Mouse (Mus musculus) MEL (cell line): ENCODE measurements at regions not wholly inside any gene's neighbourhood (a gene's known extent, or its start where the extent isn't known, plus 50 kb on each side); places are given as distances from the start of the nearest gene placed in this dataset.

Source experiments
- DNase-seq: peaks from one replicate; pipeline ENCODE4 v3.0.0; 2011; ENCODE audit warnings: low read depth, low spot score
- H3K27ac ChIP-seq: 2 replicates; pipeline ENCODE4 v1.5.1; 2012; ENCODE audit warnings: low read depth, mild to moderate bottlenecking, control low read depth, low read length, moderate library complexity; ENCODE audit not compliant: control insufficient read depth
- H3K27me3 ChIP-seq, 2 experiments: fragments of 150-350 bp in 1 of 2; sonication (generic) in 1 of 2; 2 replicates each; pipeline ENCODE4 v1.6.1; 2012; ENCODE audit warnings: low read length in 2 of 2, mild to moderate bottlenecking in 2 of 2, improper control_type of control experiment in 1 of 2, moderate library complexity in 1 of 2; ENCODE audit not compliant: insufficient read depth in 2 of 2, control insufficient read depth in 1 of 2
- H3K36me3 ChIP-seq, 2 experiments: 2 replicates each; pipeline ENCODE4 v1.6.1; 2012 to 2014; ENCODE audit warnings: low read length in 2 of 2, improper control_type of control experiment in 1 of 2, inconsistent platforms in 1 of 2, mild to moderate bottlenecking in 1 of 2; ENCODE audit not compliant: insufficient read depth in 2 of 2, control insufficient read depth in 1 of 2
- H3K4me1 ChIP-seq, 2 experiments: fragments of 150-350 bp in 1 of 2; sonication (generic) in 1 of 2; 2 replicates each; pipeline ENCODE4 v1.6.1; 2012; ENCODE audit warnings: low read length in 2 of 2, improper control_type of control experiment in 1 of 2, mild to moderate bottlenecking in 1 of 2; ENCODE audit not compliant: insufficient read depth in 2 of 2, control insufficient read depth in 1 of 2
- H3K4me3 ChIP-seq, 2 experiments: fragments of 150-350 bp in 1 of 2; sonication (generic) in 1 of 2; 2 replicates each; pipeline ENCODE4 v1.5.1; 2012; ENCODE audit warnings: low read depth in 2 of 2, low read length in 2 of 2, mild to moderate bottlenecking in 2 of 2, moderate library complexity in 2 of 2, control low read depth in 1 of 2, improper control_type of control experiment in 1 of 2; ENCODE audit not compliant: control insufficient read depth in 1 of 2, insufficient read depth in 1 of 2
- H3K79me2 ChIP-seq: 2 replicates; pipeline ENCODE4 v1.6.1; 2012; ENCODE audit warnings: mild to moderate bottlenecking, low read length, moderate library complexity; ENCODE audit not compliant: control insufficient read depth, poor library complexity, insufficient read depth
- H3K9ac ChIP-seq: 2 replicates; pipeline ENCODE4 v1.6.1; 2012; ENCODE audit warnings: low read depth, mild to moderate bottlenecking, control low read depth, low read length, moderate library complexity; ENCODE audit not compliant: control insufficient read depth, poor library complexity, severe bottlenecking
- H3K9me3 ChIP-seq: fragments of 150-350 bp; sonication (generic); replicated peaks from 2 replicates; pipeline ENCODE4 v1.6.1; 2012; ENCODE audit warnings: mild to moderate bottlenecking, low read length, improper control_type of control experiment, moderate library complexity; ENCODE audit not compliant: insufficient read depth
- CHD1 ChIP-seq: IDR thresholded peaks from 2 replicates; pipeline ENCODE4 v1.6.1; 2012; ENCODE audit warnings: low read depth, mild to moderate bottlenecking, inconsistent platforms, low read length, improper control_type of control experiment
- CTCF ChIP-seq, 3 experiments: IDR thresholded peaks in 2 of 3; conservative IDR thresholded peaks in 1 of 3; 2 replicates each; pipeline ENCODE4 v1.5.1; 2011 to 2012; ENCODE audit warnings: low read length in 3 of 3, low read depth in 2 of 3, mild to moderate bottlenecking in 2 of 3, improper control_type of control experiment in 1 of 3, inconsistent platforms in 1 of 3, mixed read lengths in 1 of 3, moderate library complexity in 1 of 3; ENCODE audit not compliant: control insufficient read depth in 1 of 3, insufficient read depth in 1 of 3, poor library complexity in 1 of 3, severe bottlenecking in 1 of 3
- ETS1 ChIP-seq: IDR thresholded peaks from 2 replicates; pipeline ENCODE4 v1.6.1; 2012; ENCODE audit warnings: low read depth, mild to moderate bottlenecking, inconsistent platforms, low read length, improper control_type of control experiment, moderate library complexity
- HCFC1 ChIP-seq: IDR thresholded peaks from 2 replicates; pipeline ENCODE4 v1.6.1; 2012; ENCODE audit warnings: low read depth, mild to moderate bottlenecking, inconsistent platforms, low read length, improper control_type of control experiment, moderate library complexity
- MAX ChIP-seq: IDR thresholded peaks from 2 replicates; pipeline ENCODE4 v1.6.1; 2011; ENCODE audit warnings: low read length, improper control_type of control experiment
- MXI1 ChIP-seq: IDR thresholded peaks from 2 replicates; pipeline ENCODE4 v1.6.1; 2011; ENCODE audit warnings: mild to moderate bottlenecking, low read depth, low read length, improper control_type of control experiment
- MYB ChIP-seq: IDR thresholded peaks from 2 replicates; pipeline ENCODE4 v1.6.1; 2011; ENCODE audit warnings: mild to moderate bottlenecking, low read depth, low read length, improper control_type of control experiment
- MYC ChIP-seq: IDR thresholded peaks from 2 replicates; pipeline ENCODE4 v1.6.1; 2011; ENCODE audit warnings: low read depth, mild to moderate bottlenecking, low read length, improper control_type of control experiment, moderate library complexity
- NELFE ChIP-seq: IDR thresholded peaks from 2 replicates; pipeline ENCODE4 v1.6.1; 2011; ENCODE audit warnings: low read depth, low read length, improper control_type of control experiment
- POLR2A ChIP-seq, 2 experiments: IDR thresholded peaks; 2 replicates each; pipeline ENCODE4 v1.6.1; 2011 to 2012; ENCODE audit warnings: low read length in 2 of 2, mild to moderate bottlenecking in 2 of 2, control low read depth in 1 of 2, improper control_type of control experiment in 1 of 2, low read depth in 1 of 2, moderate library complexity in 1 of 2; ENCODE audit not compliant: control insufficient read depth in 1 of 2, insufficient read depth in 1 of 2, poor library complexity in 1 of 2
- POLR2AphosphoS2 ChIP-seq: IDR thresholded peaks from 2 replicates; pipeline ENCODE4 v1.6.1; 2011; ENCODE audit warnings: low read length, improper control_type of control experiment
- POLR2AphosphoS5 ChIP-seq: IDR thresholded peaks from 2 replicates; pipeline ENCODE4 v1.6.1; 2012; ENCODE audit warnings: low read depth, borderline replicate concordance, mild to moderate bottlenecking, inconsistent platforms, low read length, moderate library complexity, mixed read lengths
- RAD21 ChIP-seq: IDR thresholded peaks from 2 replicates; pipeline ENCODE4 v1.6.1; 2011; ENCODE audit warnings: mild to moderate bottlenecking, low read depth, low read length, improper control_type of control experiment
- SIN3A ChIP-seq: IDR thresholded peaks from 2 replicates; pipeline ENCODE4 v1.6.1; 2012; ENCODE audit warnings: low read length, improper control_type of control experiment, inconsistent platforms
- TBP ChIP-seq: IDR thresholded peaks from 2 replicates; pipeline ENCODE4 v1.8.0; 2011; ENCODE audit warnings: low read depth, low read length, improper control_type of control experiment
- ZNF384 ChIP-seq: IDR thresholded peaks from 2 replicates; pipeline ENCODE4 v1.6.1; 2012; ENCODE audit warnings: low read depth, mild to moderate bottlenecking, inconsistent platforms, low read length, improper control_type of control experiment

GRCm38 (mm10) chr13:44149499-44149898 is 364.9 kb downstream of the Cd83 start:
- H3K4me3 ChIP-seq = no peak overlapping the region
- no peaks in the 10 kb centered on the region for H3K36me3 ChIP-seq
- no peak overlapping the region for H3K9ac ChIP-seq
- no peaks in the 10 kb centered on the region for H3K9me3 ChIP-seq
- no peak overlapping the region for H3K27ac ChIP-seq
- TF ChIP-seq TBP (no peak), RAD21 (no peak), CTCF (IDR thresholded peaks at IDR 0.05 in 2 of 3, conservative IDR thresholded peaks at IDR 0.05 in 1 of 3; ENCODE audit: control insufficient read depth in 1 of 3, insufficient read depth in 1 of 3, low read depth in 2 of 3, low read length in 3 of 3, poor library complexity in 1 of 3, severe bottlenecking in 1 of 3) (no peak), POLR2AphosphoS5 (no peak), NELFE (no peak), MXI1 (no peak), MAX (no peak), HCFC1 (no peak), ETS1 (no peak)
- no peaks in the 10 kb centered on the region for H3K27me3 ChIP-seq
- H3K4me1 ChIP-seq = no peaks in the 10 kb centered on the region
- DNase-seq = no peak
- no peaks in the 10 kb centered on the region; the same call in 1 of the 2 replicates for H3K79me2 ChIP-seq

GRCm38 (mm10) chr13:44151526-44151925 is 367.0 kb downstream of the Cd83 start:
- H3K27ac ChIP-seq = no peak overlapping the region
- H3K9me3 ChIP-seq = no peaks in the 10 kb centered on the region
- H3K36me3 ChIP-seq = no peaks in the 10 kb centered on the region
- H3K4me3 ChIP-seq = no peak overlapping the region
- no peaks in the 10 kb centered on the region for H3K4me1 ChIP-seq
- no peaks in the 10 kb centered on the region for H3K27me3 ChIP-seq
- TF ChIP-seq MYC (no peak), CHD1 (no peak), POLR2AphosphoS2 (no peak), MYB (no peak), ZNF384 (no peak), CTCF (IDR thresholded peaks at IDR 0.05 in 2 of 3, conservative IDR thresholded peaks at IDR 0.05 in 1 of 3; ENCODE audit: control insufficient read depth in 1 of 3, insufficient read depth in 1 of 3, low read depth in 2 of 3, low read length in 3 of 3, poor library complexity in 1 of 3, severe bottlenecking in 1 of 3) (no peak), POLR2A (IDR thresholded peaks at IDR 0.05; ENCODE audit: control insufficient read depth in 1 of 2, insufficient read depth in 1 of 2, low read depth in 1 of 2, low read length in 2 of 2, poor library complexity in 1 of 2) (no peak), SIN3A (no peak)
- no peak overlapping the region for H3K9ac ChIP-seq
- no peaks in the 10 kb centered on the region; the same call in 1 of the 2 replicates for H3K79me2 ChIP-seq
- no peak for DNase-seq
